Mouse (Mus musculus): ENCODE measurements around the gene Nudt10.
"Not testable (repeated sequence)": the region's sequence is repeated elsewhere in the genome, so short reads cannot be mapped to it uniquely, and the experiment has no call there.

Gene Nudt10

DNA sequence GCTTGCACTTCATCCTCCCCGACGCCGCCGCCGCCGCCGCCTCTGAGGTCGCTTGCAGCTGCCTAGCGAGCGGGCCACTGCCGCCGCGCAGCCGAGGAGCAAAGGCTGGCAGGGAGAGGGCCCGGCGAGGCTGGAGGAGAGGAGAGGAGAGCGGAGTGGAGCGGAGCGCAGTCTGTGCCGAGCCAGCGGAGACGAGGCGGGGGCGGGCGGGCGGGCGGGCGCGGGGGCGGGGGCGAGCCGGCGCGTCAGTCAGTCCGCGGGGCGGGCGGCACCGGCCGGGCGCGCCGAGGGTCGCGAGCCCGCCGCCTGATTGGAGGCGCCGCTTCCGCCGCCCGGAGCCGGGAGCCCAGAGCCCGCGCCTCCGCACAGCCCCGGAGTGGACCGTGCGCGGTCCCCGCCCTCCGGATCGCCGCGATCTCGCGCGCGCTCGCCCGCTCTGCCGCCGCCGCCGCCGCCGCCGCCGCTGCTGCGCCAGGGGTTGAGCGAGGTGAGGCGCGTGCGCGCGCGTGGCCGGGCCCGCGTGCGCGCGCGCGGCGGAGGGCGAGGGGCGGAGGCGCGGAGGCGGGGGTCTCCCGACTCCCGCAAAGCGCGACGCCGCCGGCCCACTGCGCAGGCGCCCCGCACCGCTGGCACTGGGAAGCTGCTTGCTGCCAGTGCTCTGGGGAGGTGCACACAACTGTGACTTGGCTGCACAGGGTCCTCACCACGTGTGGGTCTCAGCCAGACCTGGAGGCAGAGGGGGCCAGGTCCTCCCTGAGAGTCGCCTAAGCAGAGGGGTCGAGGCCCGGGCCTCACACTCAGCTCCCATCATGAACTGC lies at the start of gene Nudt10:
Gene Nudt10 (minus strand): TSS at position 193 of the 818 bp plus-strand sequence.
- DNase-seq (ENCODE audit: low read depth, low spot score) = not testable (repeated sequence)

DNA sequence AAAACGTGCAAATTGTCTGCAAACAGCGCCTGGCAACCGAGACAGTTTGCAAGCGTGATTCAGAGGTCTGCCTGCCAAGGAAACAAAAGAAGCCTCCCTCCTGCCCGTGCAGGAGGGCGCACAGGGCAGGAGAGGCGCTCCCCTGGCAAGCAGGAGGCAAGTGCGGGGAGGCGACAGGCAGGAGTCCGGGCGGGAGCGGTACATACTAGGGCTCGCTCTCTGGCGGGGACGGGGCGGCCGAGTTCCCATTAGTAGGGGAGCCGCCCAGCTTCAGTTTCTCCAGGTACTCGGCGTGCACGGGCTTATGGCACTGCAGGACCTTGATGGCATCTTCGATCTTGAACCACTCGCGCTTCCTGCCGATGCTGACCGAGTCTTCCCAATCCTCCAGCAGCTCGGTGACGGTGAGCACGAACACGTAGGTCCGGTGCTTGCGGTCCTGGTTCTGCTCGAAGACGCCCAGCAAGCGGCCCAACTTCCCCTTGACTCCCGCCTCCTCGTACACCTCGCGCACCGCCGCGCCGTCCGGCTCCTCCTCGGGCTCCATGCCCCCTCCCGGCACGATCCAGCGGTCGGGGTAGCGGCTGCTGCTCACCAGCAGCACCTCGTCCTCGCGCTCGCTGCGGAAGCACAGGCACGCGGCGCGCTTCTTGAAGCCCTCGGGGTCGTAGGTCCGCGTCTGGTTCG lies 536 bp downstream of the Nudt10 start:
- DNase-seq (ENCODE audit: low read depth, low spot score) = not testable (repeated sequence)

DNA sequence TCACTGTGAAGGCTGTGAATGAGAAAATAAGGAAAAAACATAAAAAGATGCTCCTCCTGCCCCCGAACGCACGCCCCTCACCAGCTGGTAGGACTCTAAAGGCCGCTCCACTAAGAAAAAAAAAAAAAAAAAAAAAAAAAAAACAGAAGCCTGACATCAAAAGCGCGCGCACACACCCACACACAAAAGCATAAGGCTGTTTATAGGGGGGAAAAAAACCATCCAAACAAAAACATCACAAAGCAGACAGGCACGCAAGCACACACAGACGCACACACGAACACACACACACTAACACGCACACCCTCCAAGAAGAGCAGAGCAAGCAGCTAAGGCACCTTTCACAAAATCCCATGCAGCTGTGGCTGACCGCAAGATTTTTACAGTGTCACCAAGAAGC lies 1.1 kb downstream of the Nudt10 start:
- DNase-seq (ENCODE audit: low read depth, low spot score) = no peak

All from skeletal muscle tissue, adult 2 months (tissue).